Mouse (Mus musculus): Measurements from ENCODE around the gene Mfng. TPM values are rescaled to one million over a fixed set of nuclear protein-coding genes. Genes with fewer than 3 reads are reported as not detected.

Gene Mfng
- total RNA-seq, 1 experiment from 2014 or later: 22.6 TPM

GRCm38 (mm10) chr15:78770234-78770982 lies 2.9 kb downstream of the Mfng start:
- ATAC-seq (replicated peaks; ENCODE audit: insufficient number of reproducible peaks, low FRiP score, low TSS enrichment, poor library complexity, severe bottlenecking): no peak

- ATAC-seq (replicated peaks; ENCODE audit: insufficient number of reproducible peaks, low FRiP score, low TSS enrichment, poor library complexity, severe bottlenecking): no peak
Observed at GRCm38 (mm10) chr15:78769064-78769463, 4.2 kb downstream of the Mfng start.

DNA sequence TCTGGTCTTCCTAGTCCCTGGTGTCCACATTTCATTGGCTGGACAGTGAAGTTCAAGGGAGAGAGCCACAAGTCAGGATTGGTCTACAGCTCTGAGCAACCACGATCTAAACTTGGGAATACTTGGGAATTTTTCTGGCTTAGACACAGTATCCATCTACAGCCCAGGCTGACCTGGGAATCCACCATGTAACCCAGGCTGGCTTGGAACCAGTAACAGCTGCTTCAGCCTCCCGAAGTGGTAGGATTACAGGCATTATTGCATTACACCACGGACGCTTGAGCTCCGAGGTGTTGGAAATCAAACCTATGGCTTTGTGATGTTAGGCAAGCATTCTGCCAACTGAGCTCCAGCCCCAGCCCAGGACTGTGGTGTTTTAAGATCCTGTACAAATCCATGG lies 9.6 kb downstream of the Mfng start:
- ATAC-seq (replicated peaks; ENCODE audit: insufficient number of reproducible peaks, low FRiP score, low TSS enrichment, poor library complexity, severe bottlenecking): no peak

- ATAC-seq (replicated peaks; ENCODE audit: insufficient number of reproducible peaks, low FRiP score, low TSS enrichment, poor library complexity, severe bottlenecking): no peak
Observed at GRCm38 (mm10) chr15:78763210-78763609, 10.1 kb downstream of the Mfng start.

- ATAC-seq (replicated peaks; ENCODE audit: insufficient number of reproducible peaks, low FRiP score, low TSS enrichment, poor library complexity, severe bottlenecking): no peak
Observed at GRCm38 (mm10) chr15:78761112-78761511, 12.2 kb downstream of the Mfng start.

- no peak for ATAC-seq (replicated peaks; ENCODE audit: insufficient number of reproducible peaks, low FRiP score, low TSS enrichment, poor library complexity, severe bottlenecking)
Observed at GRCm38 (mm10) chr15:78758132-78758531, 15.1 kb downstream of the Mfng start.

GRCm38 (mm10) chr15:78755966-78756725 lies 17.1 kb downstream of the Mfng start:
- ATAC-seq (replicated peaks; ENCODE audit: insufficient number of reproducible peaks, low FRiP score, low TSS enrichment, poor library complexity, severe bottlenecking): no peak

DNA sequence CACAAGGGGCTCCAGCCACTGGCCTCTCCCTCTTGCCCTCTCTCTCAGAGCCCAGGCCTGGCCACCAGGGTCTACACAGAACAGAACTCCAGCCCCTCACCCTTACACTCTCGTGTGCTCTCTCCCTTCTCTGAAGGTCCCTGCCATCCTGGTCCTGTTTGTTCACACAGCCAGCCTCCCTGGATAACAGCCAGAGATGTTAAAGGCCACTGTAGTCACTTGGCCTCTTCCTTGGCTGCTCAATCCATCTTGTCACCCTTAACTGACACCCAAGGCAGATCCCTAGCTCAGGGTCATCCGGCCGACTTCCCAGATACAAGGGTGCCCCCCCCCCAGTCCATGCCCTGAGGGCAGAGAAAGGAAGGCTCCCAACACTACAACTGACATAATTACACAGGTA lies 18.0 kb downstream of the Mfng start:
- no peak for ATAC-seq (replicated peaks; ENCODE audit: insufficient number of reproducible peaks, low FRiP score, low TSS enrichment, poor library complexity, severe bottlenecking)

DNA sequence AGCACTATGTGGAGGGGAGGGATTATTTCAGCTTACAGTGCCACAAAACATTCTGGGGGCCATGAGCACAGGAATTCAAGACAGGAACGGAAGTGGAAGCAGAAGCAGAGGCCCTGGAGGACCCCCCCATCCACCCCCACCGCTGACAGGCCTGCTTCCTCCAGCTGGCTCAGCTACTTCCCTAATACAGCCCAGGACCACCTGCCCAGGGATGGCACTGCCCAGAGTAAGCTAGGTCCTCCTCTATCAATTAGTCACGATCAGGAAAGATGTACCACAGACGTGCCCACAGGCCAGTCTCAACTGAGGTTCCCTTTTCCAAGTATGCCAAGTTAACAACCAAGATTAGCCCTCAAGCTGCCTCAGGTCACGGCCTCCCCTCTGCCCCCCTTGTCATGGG lies 19.1 kb downstream of the Mfng start:
- 0 out of 2 replicates have a peak, but pooled peaks have one; percentile 13 for ATAC-seq (replicated peaks; ENCODE audit: insufficient number of reproducible peaks, low FRiP score, low TSS enrichment, poor library complexity, severe bottlenecking)

DNA sequence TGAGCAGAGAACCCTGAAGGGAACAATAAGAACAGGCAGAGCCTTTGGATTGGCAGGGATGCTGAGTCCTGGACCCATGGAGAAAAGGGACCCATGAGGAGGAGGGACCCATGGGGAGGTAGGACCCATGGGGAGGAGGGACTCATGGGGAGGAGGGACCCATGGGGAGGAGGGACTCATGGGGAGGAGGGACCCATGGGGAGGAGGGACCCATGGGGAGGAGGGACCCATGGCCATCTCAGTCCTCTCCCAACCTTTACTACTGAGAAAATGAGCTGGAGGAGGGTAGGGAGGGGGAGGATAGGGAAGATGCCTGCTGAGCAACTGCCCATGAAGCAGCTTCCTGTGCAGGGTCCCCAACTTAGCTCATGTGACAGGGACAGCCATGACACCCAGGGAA lies 20.3 kb downstream of the Mfng start:
- ATAC-seq (replicated peaks; ENCODE audit: insufficient number of reproducible peaks, low FRiP score, low TSS enrichment, poor library complexity, severe bottlenecking): no peak

DNA sequence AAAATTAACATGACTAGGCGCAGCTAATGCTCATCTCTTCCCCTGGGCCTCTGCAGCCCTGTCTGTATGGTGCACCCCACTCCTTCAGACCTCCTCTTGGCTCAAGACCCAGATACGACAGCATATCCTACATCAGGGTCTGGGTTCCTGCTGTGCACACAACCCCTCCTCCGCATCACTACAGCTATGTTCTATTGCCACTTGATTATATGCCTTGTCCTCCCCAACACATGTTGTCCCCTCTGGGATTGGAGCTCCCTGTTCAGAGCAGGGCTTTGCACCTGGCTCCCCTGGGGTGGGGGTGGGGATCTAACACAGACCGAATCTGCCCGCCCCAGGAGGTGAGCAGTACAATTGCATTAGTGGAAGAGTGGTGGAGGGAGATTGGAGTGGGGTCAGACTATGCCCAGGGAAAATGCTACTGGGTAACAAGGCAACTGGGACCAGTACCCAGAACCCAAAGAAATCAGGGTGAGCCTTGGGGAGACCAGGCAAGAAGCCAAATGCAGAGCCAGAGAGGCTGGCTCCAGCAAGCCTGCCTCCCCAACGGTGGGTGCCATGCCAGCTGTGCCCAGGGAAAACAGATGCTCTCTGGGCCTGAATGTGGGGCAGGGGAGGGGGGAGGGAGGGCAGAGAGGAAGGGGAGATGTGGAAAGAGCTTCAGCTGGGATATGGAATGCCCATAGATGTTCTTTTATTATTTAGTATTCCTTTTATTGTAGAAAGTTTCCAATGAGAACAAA lies 22.5 kb downstream of the Mfng start:
- ATAC-seq (replicated peaks; ENCODE audit: insufficient number of reproducible peaks, low FRiP score, low TSS enrichment, poor library complexity, severe bottlenecking): no peak

- ATAC-seq (replicated peaks; ENCODE audit: insufficient number of reproducible peaks, low FRiP score, low TSS enrichment, poor library complexity, severe bottlenecking): no peak
Observed at GRCm38 (mm10) chr15:78749855-78750254, 23.4 kb downstream of the Mfng start.

GRCm38 (mm10) chr15:78744206-78744605 lies 29.1 kb downstream of the Mfng start:
- ATAC-seq (replicated peaks; ENCODE audit: insufficient number of reproducible peaks, low FRiP score, low TSS enrichment, poor library complexity, severe bottlenecking): peak; percentile 89

DNA sequence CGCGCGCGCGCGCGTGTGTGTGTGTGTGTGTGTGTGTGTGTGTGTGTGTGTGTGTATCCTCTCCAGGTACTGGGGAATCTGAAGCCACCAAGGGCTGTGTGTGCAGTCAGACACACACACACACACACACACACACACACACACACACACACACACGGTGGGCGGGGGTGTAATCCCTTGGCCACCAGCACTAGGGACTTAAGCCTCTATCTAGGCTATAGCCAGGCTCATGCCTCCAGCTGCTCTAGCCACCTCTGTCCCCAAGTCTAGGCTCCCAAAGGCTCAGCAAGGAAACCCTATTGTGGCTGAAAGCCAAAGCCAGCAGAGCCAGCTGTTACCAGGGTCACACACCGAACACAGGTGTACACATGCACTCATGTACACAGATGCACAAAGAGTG lies 30.4 kb downstream of the Mfng start:
- ATAC-seq (replicated peaks; ENCODE audit: insufficient number of reproducible peaks, low FRiP score, low TSS enrichment, poor library complexity, severe bottlenecking): no peak

- ATAC-seq (replicated peaks; ENCODE audit: insufficient number of reproducible peaks, low FRiP score, low TSS enrichment, poor library complexity, severe bottlenecking): no peak
Observed at GRCm38 (mm10) chr15:78740662-78741061, 32.6 kb downstream of the Mfng start.

GRCm38 (mm10) chr15:78737146-78737545 lies 36.1 kb downstream of the Mfng start:
- no peak for ATAC-seq (replicated peaks; ENCODE audit: insufficient number of reproducible peaks, low FRiP score, low TSS enrichment, poor library complexity, severe bottlenecking)

DNA sequence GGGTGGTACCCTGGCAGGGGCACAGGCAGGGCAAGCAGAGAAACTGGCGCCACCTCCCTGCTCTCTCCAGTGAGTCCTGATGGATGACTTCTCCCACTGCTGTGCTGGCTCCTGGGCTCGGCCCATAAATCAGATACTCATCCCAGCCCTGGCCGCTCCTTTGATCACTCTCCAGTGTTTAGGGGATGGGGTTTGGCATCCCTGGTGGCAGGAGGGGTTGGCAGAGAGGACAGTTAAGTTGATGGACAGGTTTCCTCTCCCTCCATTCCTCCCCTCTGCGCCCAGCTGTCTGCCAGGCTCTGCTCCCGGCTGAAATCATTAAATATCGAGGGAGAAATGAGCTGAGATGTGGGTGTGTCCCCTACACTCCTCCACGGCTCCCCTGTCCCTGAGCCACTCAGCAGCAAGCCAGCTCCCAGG lies 36.6 kb downstream of the Mfng start:
- ATAC-seq (replicated peaks; ENCODE audit: insufficient number of reproducible peaks, low FRiP score, low TSS enrichment, poor library complexity, severe bottlenecking): no peak

GRCm38 (mm10) chr15:78736181-78736579 lies 37.1 kb downstream of the Mfng start:
- ATAC-seq (replicated peaks; ENCODE audit: insufficient number of reproducible peaks, low FRiP score, low TSS enrichment, poor library complexity, severe bottlenecking): no peak

DNA sequence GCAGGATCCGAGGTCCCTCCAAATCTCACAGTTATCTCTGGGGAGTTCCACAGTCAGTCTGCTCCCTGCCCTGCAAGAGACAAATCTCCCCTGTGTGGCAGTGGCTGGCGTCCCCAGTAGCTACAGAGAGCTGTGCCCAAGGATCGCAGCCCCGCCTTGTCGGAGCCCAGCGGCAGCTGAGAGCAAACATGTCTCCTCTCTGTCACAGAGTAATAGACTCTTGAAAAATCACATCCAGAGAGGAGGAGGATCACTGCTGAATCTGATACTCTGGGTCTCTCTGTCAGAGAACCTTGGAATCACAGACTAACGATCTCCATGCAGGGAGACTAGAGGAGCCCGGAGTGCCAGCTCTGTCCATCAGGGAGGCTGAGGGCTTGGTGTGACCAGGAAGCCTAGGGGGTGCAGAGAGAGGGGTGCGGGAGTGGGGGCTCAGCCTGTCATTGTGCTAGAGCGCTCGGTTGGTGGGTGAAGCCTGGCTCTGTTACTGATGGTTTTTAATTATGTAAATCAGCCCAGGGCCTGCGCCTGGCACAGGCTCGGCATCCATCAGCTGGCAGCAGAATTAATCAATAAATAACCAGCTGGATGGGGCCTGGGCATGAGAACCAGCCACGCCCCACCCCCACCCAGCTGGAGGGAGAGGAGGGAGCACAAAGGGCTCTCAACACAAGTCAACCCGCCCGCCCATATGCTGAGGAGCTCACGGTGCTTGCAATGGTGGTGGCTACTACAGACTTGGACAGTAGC lies 37.7 kb downstream of the Mfng start:
- no peak for ATAC-seq (replicated peaks; ENCODE audit: insufficient number of reproducible peaks, low FRiP score, low TSS enrichment, poor library complexity, severe bottlenecking)
